Mouse (Mus musculus) small intestine, adult 10 weeks (tissue): ENCODE measurements around the gene Lrrc3. TPM values are rescaled to one million over a fixed set of nuclear protein-coding genes. Genes with fewer than 3 reads are reported as not detected.

ENCODE experiments used
- polyA plus RNA-seq: library from polyadenylated mRNA; stranded (reverse); fragments of 350-450 nt; fragmentation: Illumina TruSeq; extraction: RNeasy Lipid Tissue Mini Kit (QIAGEN cat#74804); gene quantifications from one replicate; pipeline ENCODE4 v1.2.3, GENCODE M21; 2014; ENCODE audit warnings: low replicate concordance

The Lrrc3 gene
- 2.0 TPM for polyA plus RNA-seq

GRCm38 (mm10) chr10:77902211-77902893 is at the start of gene Lrrc3:
TSS of gene Lrrc3 (minus strand) at chr10:77902536.

GRCm38 (mm10) chr10:77861675-77862074 is 40.7 kb downstream of the Lrrc3 start, which contains the start of gene Gm3285:
TSS of gene Gm3285 (plus strand) at chr10:77861975.

GRCm38 (mm10) chr10:77852559-77852958 is 49.8 kb downstream of the Lrrc3 start, which contains the start of gene Gm10318:
TSS of gene Gm10318 (plus strand) at chr10:77852859.

Other genes with a start within 250 kb of the Lrrc3 start
- not detected for gene Tspear, start 216.0 kb downstream of the Lrrc3 start, polyA plus RNA-seq
- not detected for gene Gm19402, start 211.8 kb downstream of the Lrrc3 start, polyA plus RNA-seq
- gene Gm9508, start 205.3 kb downstream of the Lrrc3 start, polyA plus RNA-seq, result not detected
- gene Gm10272, start 195.9 kb downstream of the Lrrc3 start, polyA plus RNA-seq, result not detected
- not detected for gene Gm10024, start 191.1 kb downstream of the Lrrc3 start, polyA plus RNA-seq
- gene Gm10142, start 186.7 kb downstream of the Lrrc3 start, polyA plus RNA-seq, result not detected
- not detected for gene Krtap12-1, start 181.9 kb downstream of the Lrrc3 start, polyA plus RNA-seq
- gene Gm10100, start 176.1 kb downstream of the Lrrc3 start, polyA plus RNA-seq, result not detected
- gene Gm18596, start 159.9 kb downstream of the Lrrc3 start, polyA plus RNA-seq, result not detected
- gene Gm9736, start 151.2 kb downstream of the Lrrc3 start, polyA plus RNA-seq, result not detected
- gene Gm3233, start 142.9 kb downstream of the Lrrc3 start, polyA plus RNA-seq, result not detected
- gene Gm3238, start 131.2 kb downstream of the Lrrc3 start, polyA plus RNA-seq, result not detected
- not detected for gene Gm7138, start 125.6 kb downstream of the Lrrc3 start, polyA plus RNA-seq
- not detected for gene Gm3250, start 120.0 kb downstream of the Lrrc3 start, polyA plus RNA-seq
- not detected for gene Gm7137, start 114.3 kb downstream of the Lrrc3 start, polyA plus RNA-seq
- gene Gm9639, start 107.5 kb downstream of the Lrrc3 start, polyA plus RNA-seq, result not detected
- not detected for gene Gm19668, start 103.4 kb downstream of the Lrrc3 start, polyA plus RNA-seq
- gene Gm9507, start 90.7 kb downstream of the Lrrc3 start, polyA plus RNA-seq, result not detected
- not detected for gene Gm2696, start 87.9 kb downstream of the Lrrc3 start, polyA plus RNA-seq
- gene Krtap10-4, start 75.4 kb downstream of the Lrrc3 start, polyA plus RNA-seq, result not detected
- gene Krtap10-10, start 66.6 kb downstream of the Lrrc3 start, polyA plus RNA-seq, result not detected
- not detected for gene Gm36176, start 55.7 kb downstream of the Lrrc3 start, polyA plus RNA-seq
- gene Gm10318, start 49.7 kb downstream of the Lrrc3 start, polyA plus RNA-seq, result not detected
- gene Gm3285, start 40.6 kb downstream of the Lrrc3 start, polyA plus RNA-seq, result not detected
- 1.3 TPM for gene Trpm2, start 68.0 kb upstream of the Lrrc3 start, polyA plus RNA-seq
- gene 1810043G02Rik, start 76.0 kb upstream of the Lrrc3 start, polyA plus RNA-seq, result 0.33 TPM
- 0.52 TPM for gene Pfkl, start 107.5 kb upstream of the Lrrc3 start, polyA plus RNA-seq
- 0.41 TPM for gene Dnmt3l, start 139.4 kb upstream of the Lrrc3 start, polyA plus RNA-seq
- not detected for gene Aire, start 141.1 kb upstream of the Lrrc3 start, polyA plus RNA-seq
- 4.6 TPM for gene Icosl, start 166.8 kb upstream of the Lrrc3 start, polyA plus RNA-seq